Mouse (Mus musculus) left cerebral cortex, adult 2 months (tissue): Measurements from ENCODE around the gene Bbs12. TPM values are rescaled to one million over a fixed set of nuclear protein-coding genes. Genes with fewer than 3 reads are reported as not detected.
A peak's percentile ranks its signal among the peaks of the same experiment; 100 is the strongest.

Experiments
- DNase-seq, 2 experiments: peaks; one replicate each; pipeline ENCODE4 v3.0.0; 2021 to 2022; ENCODE audit warnings: low spot score in 2 of 2, mixed read lengths in 1 of 2; ENCODE audit errors: extremely low spot score in 1 of 2
- H3K27ac ChIP-seq: fragments of 200-600 bp; 2 replicates; pipeline ENCODE4 v1.8.1; 2022
- H3K4me3 ChIP-seq: fragments of 200-600 bp; 2 replicates; pipeline ENCODE4 v1.8.1; 2022
- CTCF ChIP-seq: fragments of 200-600 bp; IDR thresholded peaks from 2 replicates; pipeline ENCODE4 v1.8.1; 2022; ENCODE audit warnings: antibody characterized with exemption, mild to moderate bottlenecking, moderate library complexity
- intact Hi-C: fragments of 180-260 bp; cut with DNase I; formaldehyde crosslinking; loops from one replicate; pipeline ENCODE4 v1.15.1; 2025
- total RNA-seq, 2 experiments: library from RNA; stranded (reverse); gene quantifications; 2 replicates each; pipeline ENCODE4 v1.2.3; 2021

The Bbs12 gene
- total RNA-seq, 2 experiments from 2014 or later, result 5.5 to 6.0 TPM

- intact Hi-C loops, result loop anchor here (5.0 kb wide), 1 partner anchor 82 kb away; no protein-coding TSS in a partner anchor
These were observed 17.6 kb downstream of the Bbs12 start for GRCm38 (mm10) chr3:37329963-37330362.

GRCm38 (mm10) chr3:37331999-37332449, 19.7 kb downstream of the Bbs12 start:
- no peak for DNase-seq
- intact Hi-C loops, result no loop called here
- H3K27ac ChIP-seq, result no peak overlapping the region
- no peak overlapping the region for H3K4me3 ChIP-seq
- TF ChIP-seq CTCF, result no peak

More at GRCm38 (mm10) chr3:37329963-37330362, 17.6 kb downstream of the Bbs12 start:
- DNase-seq, result no peak
- no peak for TF ChIP-seq CTCF
- H3K4me3 ChIP-seq, result no peak overlapping the region
- no peak overlapping the region for H3K27ac ChIP-seq

GRCm38 (mm10) chr3:37334053-37334452, 21.7 kb downstream of the Bbs12 start:
- intact Hi-C loops, result no loop called here
- no peak for DNase-seq
- Histone ChIP-seq H3K4me3 (no peak overlapping the region), H3K27ac (no peak overlapping the region)
- no peak for TF ChIP-seq CTCF

GRCm38 (mm10) chr3:37341110-37341509, 28.8 kb downstream of the Bbs12 start:
- intact Hi-C loops, result no loop called here
- DNase-seq, result no peak
- H3K4me3 ChIP-seq, result no peak overlapping the region
- peak; percentile 41 for TF ChIP-seq CTCF
- no peak overlapping the region for H3K27ac ChIP-seq

- H3K4me3 ChIP-seq, result no peak overlapping the region
- intact Hi-C loops, result no loop called here
- DNase-seq, result no peak
- no peak for TF ChIP-seq CTCF
- no peak overlapping the region for H3K27ac ChIP-seq
These were observed 30.5 kb downstream of the Bbs12 start for GRCm38 (mm10) chr3:37342811-37343210.

GRCm38 (mm10) chr3:37347671-37348070, 35.3 kb downstream of the Bbs12 start:
- no peak for TF ChIP-seq CTCF
- intact Hi-C loops, result no loop called here
- Histone ChIP-seq H3K27ac (no peak overlapping the region), H3K4me3 (peak overlapping the region; percentile 52; the same call in 1 of the 2 replicates)
- no peak for DNase-seq

GRCm38 (mm10) chr3:37348221-37349165, 36.1 kb downstream of the Bbs12 start, which contains the start of gene Fgf2:
Fgf2 (plus strand) TSS chr3:37348346.
- no peak for TF ChIP-seq CTCF
- DNase-seq, result peak; percentile 27 to 46
- Histone ChIP-seq H3K27ac (no peak within 1 kb of the TSS), H3K4me3 (peak within 1 kb of the TSS; percentile 52)
- intact Hi-C loops, result no loop called here

- no peak overlapping the region for H3K27ac ChIP-seq
- intact Hi-C loops, result no loop called here
- DNase-seq, result no peak
- no peak for TF ChIP-seq CTCF
- H3K4me3 ChIP-seq, result peak overlapping the region; percentile 52
These were observed 36.8 kb downstream of the Bbs12 start for GRCm38 (mm10) chr3:37349166-37349548.

- no peak overlapping the region for H3K27ac ChIP-seq
- intact Hi-C loops, result no loop called here
- no peak for TF ChIP-seq CTCF
- H3K4me3 ChIP-seq, result no peak overlapping the region
- DNase-seq, result no peak
These were observed 38.0 kb downstream of the Bbs12 start for GRCm38 (mm10) chr3:37350386-37350785.

GRCm38 (mm10) chr3:37353951-37354481, 41.7 kb downstream of the Bbs12 start:
- intact Hi-C loops, result no loop called here
- Histone ChIP-seq H3K4me3 (no peak overlapping the region), H3K27ac (no peak overlapping the region)
- no peak for DNase-seq
- no peak for TF ChIP-seq CTCF

- no peak for TF ChIP-seq CTCF
- intact Hi-C loops, result no loop called here
- no peak overlapping the region for H3K27ac ChIP-seq
- no peak for DNase-seq
- no peak overlapping the region for H3K4me3 ChIP-seq
These were observed 42.4 kb downstream of the Bbs12 start for GRCm38 (mm10) chr3:37354737-37355136.

GRCm38 (mm10) chr3:37360729-37361128, 48.4 kb downstream of the Bbs12 start:
- no peak for DNase-seq
- no peak overlapping the region for H3K27ac ChIP-seq
- H3K4me3 ChIP-seq, result no peak overlapping the region
- intact Hi-C loops, result no loop called here
- TF ChIP-seq CTCF, result no peak
